Comparison of ENCODE assay signal across 13 mouse cellular contexts in genomic region chr12:44928456-44928855, GRCm38 (mm10).
DNase-seq lines count a peak whose midpoint lies in the region; TF ChIP-seq lines count a peak whose summit lies in the region.
"Had no signal": no experiment of that assay in that cellular context is flagged by ENCODE, and none has a peak within 500 bp of the region (broad histone marks: within the 10 kb centered on the region; RNA-seq: fewer than 3 reads in every experiment).

No protein-coding gene starts in this region.

- peak; percentile 14 for DNase-seq in kidney, adult 2 months
- DNase-seq in kidney, adult 18-20 months, result no peak
- peak; percentile 59 for DNase-seq in embryo, embryonic 11 days
- peak; percentile 66 for DNase-seq in liver, adult 2 months (ENCODE audit: extremely low read depth, low read depth, low spot score)
- no peak for DNase-seq in adrenal gland, adult 18-20 months (ENCODE audit: low spot score in 2 of 2)
- DNase-seq in adrenal gland, postnatal 14 days, result no peak
- DNase-seq: cerebellum, adult 8-10 months; forebrain, postnatal 0 days; retina, postnatal 1 day; thymus, postnatal 25 days had no signal

- no peak overlapping the region for H3K4me3 ChIP-seq in kidney, adult 2 months (ENCODE audit: insufficient read depth, low read depth, low read length)
- H3K4me3 ChIP-seq in brown adipose tissue, adult 24 weeks (ENCODE audit: insufficient read depth, low read depth, low read length), result no peak overlapping the region
- no peak overlapping the region for H3K4me3 ChIP-seq in liver, adult 2 months (ENCODE audit: insufficient read depth, low read depth, low read length)
- H3K4me3 ChIP-seq: layer of hippocampus, adult 2 months had no signal

- TF ChIP-seq POLR2A in kidney, adult 2 months (IDR thresholded peaks at IDR 0.05; ENCODE audit: low read depth, low read length), result no peak
- TF ChIP-seq POLR2A in liver, adult 2 months (IDR thresholded peaks at IDR 0.05; ENCODE audit: extremely low read depth, insufficient read depth, low read length), result no peak

- H3K27ac ChIP-seq in kidney, adult 2 months (ENCODE audit: insufficient read depth, low read depth, low read length), result no peak overlapping the region
- peak overlapping the region; percentile 81 for H3K27ac ChIP-seq in brown adipose tissue, adult 24 weeks (replicated peaks; ENCODE audit: low read depth, low read length)
- no peak overlapping the region for H3K27ac ChIP-seq in liver, adult 2 months (replicated peaks; ENCODE audit: insufficient read depth, low read depth, low read length)
- H3K27ac ChIP-seq: layer of hippocampus, adult 2 months; macrophage had no signal

- H3K36me3 ChIP-seq in kidney, adult 2 months (ENCODE audit: control insufficient read depth, insufficient read depth, low read length), result no peaks in the 10 kb centered on the region
- H3K36me3 ChIP-seq in liver, adult 2 months (ENCODE audit: control insufficient read depth, insufficient read depth, low read length), result no peaks in the 10 kb centered on the region

- no peaks in the 10 kb centered on the region for H3K27me3 ChIP-seq in kidney, adult 2 months (replicated peaks; ENCODE audit: control insufficient read depth, insufficient read depth, low read length)
- H3K27me3 ChIP-seq in liver, adult 2 months (ENCODE audit: control insufficient read depth, insufficient read depth, low read length), result no peaks in the 10 kb centered on the region

- WGBS in kidney, adult 2 months, result 60% methylated on average over 3 of the region's 3 CpGs
- 53% methylated on average over 3 of the region's 3 CpGs for WGBS in liver, adult 2 months

- H3K4me1 ChIP-seq in kidney, adult 2 months (ENCODE audit: control insufficient read depth, insufficient read depth, low read length), result no peaks in the 10 kb centered on the region
- H3K4me1 ChIP-seq in brown adipose tissue, adult 24 weeks (ENCODE audit: control insufficient read depth, insufficient read depth, insufficient read length, low read length), result peaks cover 10% of the 10 kb centered on the region; the same call in 1 of the 2 replicates
- peaks cover 4% of the 10 kb centered on the region for H3K4me1 ChIP-seq in liver, adult 2 months (ENCODE audit: control insufficient read depth, insufficient read depth, low read length)

- no peak for TF ChIP-seq CTCF in kidney, adult 2 months (conservative IDR thresholded peaks at IDR 0.05; ENCODE audit: insufficient read depth, insufficient read length, low read depth, low read length)
- no peak for TF ChIP-seq CTCF in liver, adult 2 months (IDR thresholded peaks at IDR 0.05; ENCODE audit: low read depth, low read length)

- no peak overlapping the region for H3K9ac ChIP-seq in liver, adult 2 months (ENCODE audit: low read depth, low read length)
- H3K9ac ChIP-seq: forebrain, postnatal 0 days had no signal

- no peaks in the 10 kb centered on the region for H3K79me2 ChIP-seq in liver, adult 2 months (ENCODE audit: control insufficient read depth, insufficient read depth, low read length)

Comparison
In these comparisons a context has a peak if more than half of its experiments do, and no peak if none do; other contexts are left out.
1. DNase-seq: peak in kidney, adult 2 months (single experiment), embryo, embryonic 11 days (single experiment) and liver, adult 2 months (single experiment); none in kidney, adult 18-20 months (single experiment), adrenal gland, adult 18-20 months (0 of 2) and adrenal gland, postnatal 14 days (single experiment).